Mouse (Mus musculus): ENCODE measurements around the gene Iqcj. TPM values are rescaled to one million over a fixed set of nuclear protein-coding genes. Genes with fewer than 3 reads are reported as not detected.
A peak's percentile ranks its signal among the peaks of the same experiment; 100 is the strongest.
"Not testable (repeated sequence)": the region's sequence is repeated elsewhere in the genome, so short reads cannot be mapped to it uniquely, and the experiment has no call there.

Iqcj gene
- total and polyA plus RNA-seq, 2 experiments from 2014 or later, result 0.26 to 0.34 TPM

DNA sequence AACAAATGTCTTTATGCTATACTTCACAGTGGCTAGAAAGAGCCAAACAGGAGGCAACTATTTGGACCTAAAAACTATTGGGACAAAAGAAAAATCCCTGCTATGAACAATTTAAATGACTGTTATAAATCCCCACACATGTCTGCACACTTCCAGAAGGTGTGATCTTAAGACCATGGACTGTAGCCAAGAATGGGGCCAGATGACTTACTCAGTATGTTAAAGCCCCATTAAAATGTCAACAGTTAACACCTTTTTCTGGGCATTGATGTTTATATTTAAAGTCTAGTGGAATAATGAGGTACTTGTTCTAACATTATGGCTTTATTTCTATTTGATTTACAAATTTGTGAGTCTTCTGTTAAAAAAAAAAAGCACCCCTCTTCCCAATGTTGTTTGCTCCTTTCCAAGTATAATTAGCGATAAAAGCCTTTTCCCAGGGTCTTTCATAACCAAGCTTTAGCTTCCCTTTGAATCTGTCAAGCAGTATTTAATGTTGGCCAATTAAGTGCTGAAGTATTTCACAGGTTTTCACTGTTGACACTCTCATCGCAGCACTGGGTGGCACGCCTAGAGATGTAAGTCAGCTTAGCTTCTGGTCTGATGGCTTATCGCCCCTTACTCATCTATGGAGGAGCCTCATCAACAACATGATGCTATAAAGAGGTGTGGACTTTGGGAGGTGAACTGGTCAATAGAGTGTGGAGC lies 204.9 kb downstream of the Iqcj start:
- no peak overlapping the region for H3K9ac ChIP-seq (replicated peaks; ENCODE audit: low read length)
- H3K36me3 ChIP-seq (ENCODE audit: insufficient read depth, low read length), result no peaks in the 10 kb centered on the region
- ATAC-seq (no peak), DNase-seq (ENCODE audit: low spot score) (no peak)
- H3K4me2 ChIP-seq (ENCODE audit: low read depth, low read length), result no peak overlapping the region
- no peaks in the 10 kb centered on the region for H3K27me3 ChIP-seq (ENCODE audit: insufficient read depth, low read length)
- WGBS, result 68% methylated on average over 4 of the region's 4 CpGs
- H3K4me3 ChIP-seq (ENCODE audit: low read length), result no peak overlapping the region
- no peaks in the 10 kb centered on the region for H3K4me1 ChIP-seq (ENCODE audit: insufficient read depth, low read length)
- H3K27ac ChIP-seq, result no peak overlapping the region
- H3K9me3 ChIP-seq (ENCODE audit: low read length), result no peaks in the 10 kb centered on the region
- no peak for TF ChIP-seq CTCF (IDR thresholded peaks at IDR 0.05; ENCODE audit: low read depth)

- not testable (repeated sequence) for H3K9me3 ChIP-seq (ENCODE audit: low read length); H3K36me3 ChIP-seq (ENCODE audit: insufficient read depth, low read length); DNase-seq (ENCODE audit: low spot score); H3K27me3 ChIP-seq (ENCODE audit: insufficient read depth, low read length); ATAC-seq; H3K4me1 ChIP-seq (ENCODE audit: insufficient read depth, low read length); H3K4me2 ChIP-seq (ENCODE audit: low read depth, low read length); H3K4me3 ChIP-seq (ENCODE audit: low read length); H3K27ac ChIP-seq; H3K9ac ChIP-seq (replicated peaks; ENCODE audit: low read length)
- WGBS, result 84% methylated on average over 6 of the region's 6 CpGs
Observed at GRCm38 (mm10) chr3:68099561-68099960, 207.5 kb downstream of the Iqcj start.

DNA sequence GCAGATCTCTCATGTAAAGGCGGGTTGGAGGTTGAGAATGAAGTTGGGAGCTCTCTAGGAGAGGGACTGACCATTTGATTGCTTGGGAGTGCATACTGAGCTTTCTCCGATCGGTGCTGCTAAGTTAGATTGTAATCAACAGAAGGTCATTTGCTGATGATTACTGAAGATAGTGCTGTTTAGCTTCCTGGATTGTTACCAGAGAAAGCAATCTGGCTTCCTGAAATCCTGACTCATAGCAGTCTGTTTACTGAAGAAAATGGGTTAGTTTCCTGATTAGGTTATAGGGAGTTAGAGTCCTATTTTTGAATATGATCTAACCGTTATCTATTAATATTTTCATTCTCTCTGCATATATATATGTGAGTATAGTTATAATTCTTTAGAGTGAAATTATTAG lies 209.3 kb downstream of the Iqcj start:
- Histone ChIP-seq H3K4me3 (ENCODE audit: low read length) (no peak overlapping the region), H3K4me2 (ENCODE audit: low read depth, low read length) (no peak overlapping the region), H3K9ac (replicated peaks; ENCODE audit: low read length) (no peak overlapping the region), H3K27me3 (ENCODE audit: insufficient read depth, low read length) (no peaks in the 10 kb centered on the region), H3K9me3 (ENCODE audit: low read length) (no peaks in the 10 kb centered on the region), H3K36me3 (ENCODE audit: insufficient read depth, low read length) (no peaks in the 10 kb centered on the region), H3K27ac (no peak overlapping the region), H3K4me1 (ENCODE audit: insufficient read depth, low read length) (no peaks in the 10 kb centered on the region)
- DNase-seq (ENCODE audit: low spot score) (no peak), ATAC-seq (no peak)
- WGBS, result 76% methylated on average over 4 of the region's 4 CpGs
- no peak for TF ChIP-seq CTCF (IDR thresholded peaks at IDR 0.05; ENCODE audit: low read depth)

- no peak for ATAC-seq
- TF ChIP-seq CTCF (IDR thresholded peaks at IDR 0.05; ENCODE audit: low read depth), result no peak
- DNase-seq (ENCODE audit: low spot score), result peak; percentile 36
Observed at GRCm38 (mm10) chr3:68105081-68105685, 213.2 kb downstream of the Iqcj start.

More at GRCm38 (mm10) chr3:68105081-68105685, 213.2 kb downstream of the Iqcj start:
- Histone ChIP-seq H3K9ac (replicated peaks; ENCODE audit: low read length) (no peak overlapping the region), H3K36me3 (ENCODE audit: insufficient read depth, low read length) (no peaks in the 10 kb centered on the region), H3K4me1 (ENCODE audit: insufficient read depth, low read length) (no peaks in the 10 kb centered on the region), H3K4me2 (ENCODE audit: low read depth, low read length) (no peak overlapping the region), H3K27ac (no peak overlapping the region), H3K27me3 (ENCODE audit: insufficient read depth, low read length) (no peaks in the 10 kb centered on the region), H3K9me3 (ENCODE audit: low read length) (no peaks in the 10 kb centered on the region), H3K4me3 (ENCODE audit: low read length) (no peak overlapping the region)
- WGBS, result 25% methylated on average over 2 of the region's 2 CpGs

Other genes starting within 250 kb of the Iqcj start
- 0.61 and 2.7 TPM in 2 replicates for gene Iqschfp, start within 50 bp of the Iqcj start, total RNA-seq (2014; rRNA removed)
- 5.6 and 5.8 TPM in 2 replicates for gene Iqschfp, start within 50 bp of the Iqcj start, polyA plus RNA-seq (2015; fragmentation: Nextera tagmentation; extraction: Ambion mirVana)
- gene Schip1, start 172.6 kb downstream of the Iqcj start, total RNA-seq (2014; rRNA removed), result 94.3 and 128 TPM in 2 replicates
- gene Schip1, start 172.6 kb downstream of the Iqcj start, polyA plus RNA-seq (2015; fragmentation: Nextera tagmentation; extraction: Ambion mirVana), result 163 and 164 TPM in 2 replicates